Mouse (Mus musculus): ENCODE measurements around the gene Gtf2ird2. TPM values are rescaled to one million over a fixed set of nuclear protein-coding genes. Genes with fewer than 3 reads are reported as not detected.

Gene Gtf2ird2
- polyA plus RNA-seq, 1 experiment from 2014 or later, result 8.1 TPM

- Histone ChIP-seq H3K27ac (no peak overlapping the region), H3K4me2 (replicated peaks) (no peak overlapping the region), H3K9me3 (no peaks in the 10 kb centered on the region), H3K27me3 (replicated peaks) (no peaks in the 10 kb centered on the region), H3K4me3 (replicated peaks) (no peak overlapping the region), H3K9ac (no peak overlapping the region), H3K36me3 (peaks cover 12% of the 10 kb centered on the region), H3K4me1 (replicated peaks) (no peaks in the 10 kb centered on the region)
- no peak for ATAC-seq
- 90% methylated on average over 7 of the region's 7 CpGs for WGBS
Measured at GRCm38 (mm10) chr5:134166642-134167041, 17.2 kb upstream of the Gtf2ird2 start.

GRCm38 (mm10) chr5:134168033-134168432 is 15.8 kb upstream of the Gtf2ird2 start:
- Histone ChIP-seq H3K36me3 (peaks cover 7% of the 10 kb centered on the region), H3K27ac (no peak overlapping the region)
- ATAC-seq, result no peak

GRCm38 (mm10) chr5:134169231-134169630 is 14.6 kb upstream of the Gtf2ird2 start:
- no peak for ATAC-seq
- H3K27ac ChIP-seq, result no peak overlapping the region

More at GRCm38 (mm10) chr5:134168033-134168432, 15.8 kb upstream of the Gtf2ird2 start:
- Histone ChIP-seq H3K4me2 (replicated peaks) (no peak overlapping the region), H3K9ac (no peak overlapping the region), H3K9me3 (no peaks in the 10 kb centered on the region), H3K4me1 (replicated peaks) (no peaks in the 10 kb centered on the region), H3K4me3 (replicated peaks) (no peak overlapping the region), H3K27me3 (replicated peaks) (no peaks in the 10 kb centered on the region)
- WGBS, result 87% methylated on average over 9 of the region's 9 CpGs

GRCm38 (mm10) chr5:134170167-134170566 is 13.7 kb upstream of the Gtf2ird2 start:
- Histone ChIP-seq H3K4me2 (replicated peaks) (no peak overlapping the region), H3K9ac (no peak overlapping the region), H3K9me3 (no peaks in the 10 kb centered on the region), H3K36me3 (peaks cover 7% of the 10 kb centered on the region), H3K27ac (no peak overlapping the region), H3K4me3 (replicated peaks) (no peak overlapping the region), H3K27me3 (replicated peaks) (no peaks in the 10 kb centered on the region), H3K4me1 (replicated peaks) (peaks cover under 1% of the 10 kb centered on the region; the same call in 1 of the 2 replicates)
- 92% methylated on average over 8 of the region's 8 CpGs for WGBS
- ATAC-seq, result no peak; the same call in 1 of the 2 replicates

More at GRCm38 (mm10) chr5:134169231-134169630, 14.6 kb upstream of the Gtf2ird2 start:
- H3K4me1 ChIP-seq (replicated peaks), result no peaks in the 10 kb centered on the region
- 90% methylated on average over 10 of the region's 10 CpGs for WGBS
- no peak overlapping the region for H3K9ac ChIP-seq
- H3K4me2 ChIP-seq (replicated peaks), result no peak overlapping the region
- H3K9me3 ChIP-seq, result no peaks in the 10 kb centered on the region
- H3K36me3 ChIP-seq, result peaks cover 7% of the 10 kb centered on the region
- no peaks in the 10 kb centered on the region for H3K27me3 ChIP-seq (replicated peaks)
- no peak overlapping the region for H3K4me3 ChIP-seq (replicated peaks)

GRCm38 (mm10) chr5:134173206-134173605 is 10.6 kb upstream of the Gtf2ird2 start:
- Histone ChIP-seq H3K27me3 (replicated peaks) (no peaks in the 10 kb centered on the region), H3K9ac (no peak overlapping the region), H3K4me2 (replicated peaks) (no peak overlapping the region), H3K4me1 (replicated peaks) (peaks cover 7% of the 10 kb centered on the region), H3K36me3 (peaks cover 7% of the 10 kb centered on the region), H3K27ac (no peak overlapping the region), H3K9me3 (no peaks in the 10 kb centered on the region), H3K4me3 (replicated peaks) (no peak overlapping the region)
- ATAC-seq, result no peak
- WGBS, result 46% methylated on average over 4 of the region's 4 CpGs

- peak overlapping the region; percentile 70 for H3K9ac ChIP-seq
- ATAC-seq, result peak; percentile 36
- H3K9me3 ChIP-seq, result no peaks in the 10 kb centered on the region
- 10% methylated on average over 10 of the region's 10 CpGs for WGBS
- H3K27me3 ChIP-seq (replicated peaks), result no peaks in the 10 kb centered on the region
- H3K36me3 ChIP-seq, result peaks cover 3% of the 10 kb centered on the region; the same call in 1 of the 2 replicates
- peak overlapping the region; percentile 84; the same call in 1 of the 2 replicates for H3K27ac ChIP-seq
- peaks cover 7% of the 10 kb centered on the region for H3K4me1 ChIP-seq (replicated peaks)
- peak overlapping the region; percentile 77 for H3K4me2 ChIP-seq (replicated peaks)
- peak overlapping the region; percentile 92 for H3K4me3 ChIP-seq (replicated peaks)
Measured at GRCm38 (mm10) chr5:134175696-134176095, 8.1 kb upstream of the Gtf2ird2 start.

- Histone ChIP-seq H3K4me1 (replicated peaks) (peaks cover 7% of the 10 kb centered on the region), H3K27ac (peak within 1 kb of the TSS; percentile 84), H3K36me3 (no peaks in the 10 kb centered on the region), H3K9me3 (no peaks in the 10 kb centered on the region), H3K27me3 (replicated peaks) (no peaks in the 10 kb centered on the region), H3K4me2 (replicated peaks) (peak within 1 kb of the TSS; percentile 77), H3K9ac (peak within 1 kb of the TSS; percentile 70), H3K4me3 (replicated peaks) (peak within 1 kb of the TSS; percentile 92)
- ATAC-seq, result peak; percentile 93
- WGBS, result under 1% methylated on average over 72 of the region's 72 CpGs
Measured at GRCm38 (mm10) chr5:134176169-134176881, 7.5 kb upstream of the Gtf2ird2 start, which contains the start of gene Rcc1l. Gene Rcc1l, minus strand, starts transcription at chr5:134176774.

GRCm38 (mm10) chr5:134178536-134178935 is 5.3 kb upstream of the Gtf2ird2 start:
- Histone ChIP-seq H3K9ac (no peak overlapping the region), H3K27ac (no peak overlapping the region), H3K4me1 (replicated peaks) (peaks cover 9% of the 10 kb centered on the region), H3K4me3 (replicated peaks) (no peak overlapping the region), H3K36me3 (no peaks in the 10 kb centered on the region), H3K4me2 (replicated peaks) (no peak overlapping the region), H3K9me3 (no peaks in the 10 kb centered on the region), H3K27me3 (replicated peaks) (no peaks in the 10 kb centered on the region)
- WGBS, result 73% methylated on average over 7 of the region's 7 CpGs
- no peak for ATAC-seq

GRCm38 (mm10) chr5:134179871-134180270 is 3.9 kb upstream of the Gtf2ird2 start:
- Histone ChIP-seq H3K9me3 (no peaks in the 10 kb centered on the region), H3K4me1 (replicated peaks) (peaks cover 12% of the 10 kb centered on the region), H3K27me3 (replicated peaks) (no peaks in the 10 kb centered on the region), H3K4me3 (replicated peaks) (no peak overlapping the region), H3K36me3 (no peaks in the 10 kb centered on the region), H3K4me2 (replicated peaks) (no peak overlapping the region), H3K9ac (no peak overlapping the region), H3K27ac (no peak overlapping the region)
- WGBS, result 22% methylated on average over 7 of the region's 7 CpGs
- no peak for ATAC-seq

- Histone ChIP-seq H3K4me2 (replicated peaks) (no peak overlapping the region), H3K9ac (no peak overlapping the region), H3K4me1 (replicated peaks) (peaks cover 8% of the 10 kb centered on the region), H3K36me3 (no peaks in the 10 kb centered on the region), H3K4me3 (replicated peaks) (no peak overlapping the region), H3K9me3 (no peaks in the 10 kb centered on the region), H3K27ac (no peak overlapping the region), H3K27me3 (replicated peaks) (no peaks in the 10 kb centered on the region)
- 57% methylated on average over 3 of the region's 3 CpGs for WGBS
- ATAC-seq, result no peak
Measured at GRCm38 (mm10) chr5:134182172-134182571, 1.6 kb upstream of the Gtf2ird2 start.

GRCm38 (mm10) chr5:134182735-134183134 is 1.1 kb upstream of the Gtf2ird2 start:
- Histone ChIP-seq H3K4me2 (replicated peaks) (peak overlapping the region; percentile 81), H3K27me3 (replicated peaks) (no peaks in the 10 kb centered on the region), H3K4me3 (replicated peaks) (no peak overlapping the region), H3K9me3 (no peaks in the 10 kb centered on the region), H3K27ac (no peak overlapping the region), H3K36me3 (no peaks in the 10 kb centered on the region), H3K4me1 (replicated peaks) (peaks cover 8% of the 10 kb centered on the region), H3K9ac (no peak overlapping the region)
- WGBS, result 37% methylated on average over 4 of the region's 4 CpGs
- no peak for ATAC-seq

- H3K4me1 ChIP-seq (replicated peaks), result peaks cover 8% of the 10 kb centered on the region
- no peaks in the 10 kb centered on the region for H3K27me3 ChIP-seq (replicated peaks)
- no peaks in the 10 kb centered on the region for H3K9me3 ChIP-seq
- peak overlapping the region; percentile 95 for H3K27ac ChIP-seq
- peak overlapping the region; percentile 81 for H3K4me2 ChIP-seq (replicated peaks)
- WGBS, result 43% methylated on average over 7 of the region's 7 CpGs
- peak overlapping the region; percentile 73 for H3K4me3 ChIP-seq (replicated peaks)
- ATAC-seq, result no peak
- peak overlapping the region; percentile 79 for H3K9ac ChIP-seq
- H3K36me3 ChIP-seq, result no peaks in the 10 kb centered on the region
Measured at GRCm38 (mm10) chr5:134183162-134183561, 657 bp upstream of the Gtf2ird2 start.

- Histone ChIP-seq H3K4me3 (replicated peaks) (no peak overlapping the region), H3K27ac (no peak overlapping the region), H3K9me3 (no peaks in the 10 kb centered on the region), H3K9ac (no peak overlapping the region), H3K36me3 (no peaks in the 10 kb centered on the region), H3K27me3 (replicated peaks) (no peaks in the 10 kb centered on the region), H3K4me2 (replicated peaks) (no peak overlapping the region), H3K4me1 (replicated peaks) (peaks cover 8% of the 10 kb centered on the region)
- ATAC-seq, result no peak
- WGBS, result 76% methylated on average over 3 of the region's 3 CpGs
Measured at GRCm38 (mm10) chr5:134186059-134186458, 2.2 kb downstream of the Gtf2ird2 start.
